Mouse (Mus musculus): ENCODE data around the gene Olfr281.

GRCm38 (mm10) chr15:98424326-98424725 is 28.1 kb upstream of the Olfr281 start:
- TF ChIP-seq CTCF (IDR thresholded peaks at IDR 0.05; ENCODE audit: low read depth): no peak
- TF ChIP-seq EP300 (optimal IDR thresholded peaks at IDR 0.05): no peak

All from stomach, postnatal 0 days (tissue).